7 mouse cellular contexts compared by ENCODE assay signal in genomic region chr11:98052989-98053834, GRCm38 (mm10). TPM values are rescaled to one million over a fixed set of nuclear protein-coding genes. Genes with fewer than 3 reads are reported as not detected.
A peak's percentile ranks its signal among the peaks of the same experiment; 100 is the strongest.
DNase-seq lines count a peak whose midpoint lies in the region; ATAC-seq and TF ChIP-seq lines count a peak whose summit lies in the region.

Gene Stac2, minus strand, starts transcription at chr11:98053462.

- peak; percentile 80 for ATAC-seq in hindbrain, postnatal 0 days

- H3K27ac ChIP-seq in gastrocnemius, adult 2 months: 0 out of 2 replicates have a peak within 1 kb of the TSS, but pooled peaks have one; percentile 12
- no peak within 1 kb of the TSS; the same call in 1 of the 2 replicates for H3K27ac ChIP-seq in hindbrain, postnatal 0 days
- H3K27ac ChIP-seq in midbrain, embryonic 10.5 days (replicated peaks): peak within 1 kb of the TSS; percentile 66

- H3K27me3 ChIP-seq in hindbrain, postnatal 0 days (ENCODE audit: insufficient read depth, low read length): peaks cover 12% of the 10 kb centered on the region; the same call in 1 of the 2 replicates
- peaks cover 92% of the 10 kb centered on the region for H3K27me3 ChIP-seq in midbrain, embryonic 10.5 days (ENCODE audit: low read depth, poor library complexity, severe bottlenecking)

- intact Hi-C loops in gastrocnemius, adult 2 months (cut with DNase I): no loop called here
- intact Hi-C loops in left cerebral cortex, postnatal 4 days (cut with DNase I): no loop called here

- peak within 1 kb of the TSS; percentile 70 for H3K4me3 ChIP-seq in gastrocnemius, adult 2 months
- peak within 1 kb of the TSS; percentile 42 for H3K4me3 ChIP-seq in hindbrain, postnatal 0 days (ENCODE audit: low read length)
- peak within 1 kb of the TSS; percentile 56 for H3K4me3 ChIP-seq in midbrain, embryonic 10.5 days

- H3K9me3 ChIP-seq in hindbrain, postnatal 0 days (ENCODE audit: low read length): no peaks in the 10 kb centered on the region
- H3K9me3 ChIP-seq in midbrain, embryonic 10.5 days (replicated peaks): no peaks in the 10 kb centered on the region

- TF ChIP-seq CTCF in gastrocnemius, adult 2 months (IDR thresholded peaks at IDR 0.05): no peak
- TF ChIP-seq CTCF in hindbrain, postnatal 0 days (IDR thresholded peaks at IDR 0.05; ENCODE audit: low read depth): no peak

- peak within 1 kb of the TSS; percentile 68 for H3K4me2 ChIP-seq in hindbrain, postnatal 0 days (ENCODE audit: low read depth, low read length)

- peaks cover 6% of the 10 kb centered on the region; the same call in 1 of the 2 replicates for H3K4me1 ChIP-seq in hindbrain, postnatal 0 days (ENCODE audit: insufficient read depth, low read length)
- H3K4me1 ChIP-seq in midbrain, embryonic 10.5 days: peaks cover 39% of the 10 kb centered on the region

- no peaks in the 10 kb centered on the region for H3K36me3 ChIP-seq in hindbrain, postnatal 0 days (ENCODE audit: insufficient read depth, low read length)
- H3K36me3 ChIP-seq in midbrain, embryonic 10.5 days: no peaks in the 10 kb centered on the region

- DNase-seq in adrenal gland, adult 2 months: peak; percentile 88
- peak; percentile 84 for DNase-seq in cerebellum, adult 9-10 months
- DNase-seq in gastrocnemius, adult 2 months: peak; percentile 78
- DNase-seq in hindbrain, postnatal 0 days (ENCODE audit: low spot score): peak; percentile 83
- DNase-seq in left cerebral cortex, postnatal 4 days: peak; percentile 79
- peak; percentile 90 for DNase-seq in midbrain, embryonic 10.5 days (ENCODE audit: low spot score)
- peak; percentile 36 to 65 for DNase-seq in spleen, postnatal 14 days (ENCODE audit: low spot score in 2 of 2)

- H3K9ac ChIP-seq in hindbrain, postnatal 0 days (replicated peaks; ENCODE audit: low read length): peak within 1 kb of the TSS; percentile 49

- 1% methylated on average over 44 of the region's 48 CpGs for WGBS in hindbrain, postnatal 0 days
- 2% methylated on average over 46 of the region's 48 CpGs for WGBS in midbrain, embryonic 10.5 days

RNA-seq across cellular contexts. Expression of gene Stac2, which starts in this region (rescaled TPM):
- total RNA-seq in adrenal gland, adult 2 months (2021): 1 to 10 TPM; 3.6 to 4.0 TPM
- polyA plus RNA-seq in adrenal gland, adult 2 months (2012; rRNA removed): 0.71 and 0.83 TPM in 2 replicates
- total RNA-seq in gastrocnemius, adult 2 months (2021): under 1 TPM in 1 of 2 experiments, not detected in 1; 0.11 TPM
- 4.4 and 6.9 TPM in 2 replicates for total RNA-seq in hindbrain, postnatal 0 days (2014; rRNA removed)
- 5.8 and 6.1 TPM in 2 replicates for polyA plus RNA-seq in hindbrain, postnatal 0 days (2015; fragmentation: Nextera tagmentation; extraction: Ambion mirVana)
- 10 to 100 TPM in 1 of 2 experiments, 1 to 10 TPM in 1; 8.7 to 11.7 TPM for total RNA-seq in left cerebral cortex, postnatal 4 days (2021)
- 0.40 and 0.41 TPM in 2 replicates for polyA plus RNA-seq in midbrain, embryonic 10.5 days (2016; fragmentation: Nextera tagmentation; extraction: Ambion mirVana)

Comparison
In these comparisons a context has a peak if more than half of its experiments do, and no peak if none do; other contexts are left out.
1. Peak in DNase-seq, H3K4me3 ChIP-seq and H3K27ac ChIP-seq in gastrocnemius, adult 2 months; RNA of the gene not detected or under 1 TPM.
2. Peak in DNase-seq, H3K4me3 ChIP-seq and H3K27ac ChIP-seq in midbrain, embryonic 10.5 days; RNA of the gene not detected or under 1 TPM.